Mouse (Mus musculus) forebrain, embryonic 16.5 days (tissue): ENCODE measurements around the gene Med20. TPM values are rescaled to one million over a fixed set of nuclear protein-coding genes. Genes with fewer than 3 reads are reported as not detected.
A peak's percentile ranks its signal among the peaks of the same experiment; 100 is the strongest.

Source experiments
- ATAC-seq: fragments of 200-750 bp; cut with Nextera tagmentation; 2 replicates; pipeline ENCODE4 v1.8.0; 2017; ENCODE audit warnings: mild to moderate bottlenecking, moderate library complexity
- H3K27ac ChIP-seq: fragments of 300-500 bp; sonication (generic); 2 replicates; pipeline ENCODE4 v1.5.1; 2014; ENCODE audit warnings: low read length, control low read depth
- H3K27me3 ChIP-seq: fragments of 300-500 bp; sonication (generic); replicated peaks from 2 replicates; pipeline ENCODE4 v1.6.1; 2014; ENCODE audit warnings: low read length; ENCODE audit not compliant: control insufficient read depth, insufficient read depth
- H3K36me3 ChIP-seq: fragments of 300-500 bp; sonication (generic); 2 replicates; pipeline ENCODE4 v1.6.1; 2014; ENCODE audit not compliant: control insufficient read depth, insufficient read depth
- H3K4me1 ChIP-seq: fragments of 300-500 bp; sonication (generic); replicated peaks from 2 replicates; pipeline ENCODE4 v1.6.1; 2014; ENCODE audit warnings: low read length; ENCODE audit not compliant: control insufficient read depth, insufficient read depth
- H3K4me2 ChIP-seq: fragments of 300-500 bp; sonication (generic); 2 replicates; pipeline ENCODE4 v1.6.1; 2014; ENCODE audit warnings: mild to moderate bottlenecking, low read length, control low read depth
- H3K4me3 ChIP-seq: fragments of 300-500 bp; sonication (generic); replicated peaks from 2 replicates; pipeline ENCODE4 v1.5.1; 2014; ENCODE audit warnings: mild to moderate bottlenecking, low read length, control low read depth
- H3K9ac ChIP-seq: fragments of 300-500 bp; sonication (generic); replicated peaks from 2 replicates; pipeline ENCODE4 v1.6.1; 2014; ENCODE audit warnings: low read depth, low read length, control low read depth
- H3K9me3 ChIP-seq: fragments of 300-500 bp; sonication (generic); 2 replicates; pipeline ENCODE4 v1.6.1; 2016; ENCODE audit warnings: low read length; ENCODE audit not compliant: control insufficient read depth
- WGBS: fragments of 180-500 bp; shearing (Covaris S2); extraction: QIAGEN DNeasy Blood & Tissue Kit; methylation state at CpG from one replicate; pipeline ENCODE4 v1.1.7; 2014; 5-methylcytosine and 5-hydroxymethylcytosine counted together
- polyA plus RNA-seq: library from polyadenylated mRNA; unstranded; fragments of >200 nt; fragmentation: Nextera tagmentation; extraction: Ambion mirVana; gene quantifications from 2 replicates; pipeline ENCODE4 v1.2.1, GENCODE M21; 2015

Gene Med20
- polyA plus RNA-seq, 1 experiment from 2014 or later, result 51.6 TPM

DNA sequence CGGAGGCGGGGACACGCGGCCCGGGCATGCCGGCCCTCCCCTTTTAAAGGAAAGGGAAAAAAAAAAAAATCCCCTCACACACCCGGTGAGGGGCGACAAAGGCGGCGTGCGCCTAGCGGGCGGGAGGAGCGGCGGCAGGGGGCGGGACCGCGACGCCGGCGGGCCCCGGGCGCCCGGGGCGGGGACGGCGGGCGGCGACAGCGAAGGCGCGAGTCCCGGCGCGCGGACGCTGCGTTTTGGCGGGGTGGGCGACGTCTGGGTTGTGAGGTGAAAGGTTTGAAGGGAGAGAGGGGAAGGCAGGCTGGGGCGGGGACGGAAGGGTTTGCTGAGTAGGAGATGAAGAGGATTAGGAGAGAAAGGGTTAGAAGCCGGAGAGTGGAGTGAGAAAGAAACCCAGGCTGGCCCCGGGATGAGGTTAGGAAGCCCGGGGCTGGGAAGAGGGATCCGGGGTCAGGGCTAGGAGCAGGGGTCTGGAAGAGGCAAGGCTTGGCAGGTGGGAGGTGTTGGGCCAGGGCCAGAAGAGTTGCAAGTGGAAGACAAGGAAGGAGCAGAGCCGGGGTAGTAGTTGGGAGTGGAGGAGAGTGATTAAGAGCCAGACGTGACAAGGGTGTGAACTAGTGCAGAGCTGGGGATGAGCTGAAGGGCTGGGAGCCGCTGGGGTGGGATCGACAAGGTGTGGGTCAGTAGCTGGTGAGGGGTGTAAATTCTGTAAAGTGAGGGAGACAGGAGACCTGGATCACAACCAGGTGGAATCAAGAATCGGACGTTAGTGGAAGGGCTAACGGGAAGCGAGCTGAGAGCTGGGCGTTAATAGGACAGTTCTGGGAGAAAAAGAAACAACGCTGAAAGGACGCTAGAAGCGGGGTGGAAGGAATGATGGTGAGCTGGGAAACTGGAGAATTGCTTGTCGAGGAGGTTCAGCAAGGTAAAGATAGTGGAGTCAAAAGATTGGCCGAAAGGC, 18.6 kb downstream of the Med20 start:
- H3K36me3 ChIP-seq, result peaks cover 2% of the 10 kb centered on the region; the same call in 1 of the 2 replicates

DNA sequence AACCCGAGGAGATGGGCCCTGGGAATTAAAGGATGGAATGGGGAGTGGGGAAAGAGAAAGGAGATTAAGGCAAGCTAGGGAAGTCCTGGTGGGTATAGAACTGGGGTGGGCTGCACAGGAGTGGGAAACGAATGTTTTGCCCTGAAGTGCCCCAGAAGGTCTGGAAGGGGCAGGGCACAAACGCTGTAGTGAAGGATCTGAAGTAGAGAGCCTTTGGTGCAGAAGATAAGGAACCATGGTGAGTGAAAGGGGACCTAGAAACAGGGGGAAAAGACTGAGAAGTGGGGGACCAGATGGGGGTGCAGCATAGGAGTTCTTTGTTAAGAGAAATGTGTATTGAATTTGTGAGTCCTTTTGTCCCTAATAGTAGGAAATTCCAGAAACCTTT, 19.3 kb downstream of the Med20 start, which contains the start of gene Usp49:
Gene Usp49, plus strand, starts transcription at position 13 of the 388 bp plus-strand sequence.
- H3K9me3 ChIP-seq, result no peaks in the 10 kb centered on the region
- H3K9ac ChIP-seq, result peak within 1 kb of the TSS; percentile 90
- peak within 1 kb of the TSS; percentile 92 for H3K4me2 ChIP-seq
- 0% methylated on average over 3 of the region's 3 CpGs for WGBS
- no peak for ATAC-seq
- peaks cover 36% of the 10 kb centered on the region for H3K4me1 ChIP-seq
- H3K36me3 ChIP-seq, result peaks cover 5% of the 10 kb centered on the region; the same call in 1 of the 2 replicates
- H3K4me3 ChIP-seq, result peak within 1 kb of the TSS; percentile 87
- peak within 1 kb of the TSS; percentile 97 for H3K27ac ChIP-seq
- H3K27me3 ChIP-seq, result no peaks in the 10 kb centered on the region

More for the DNA sequence above, 18.6 kb downstream of the Med20 start:
- H3K27me3 ChIP-seq, result no peaks in the 10 kb centered on the region
- peak overlapping the region; percentile 92 for H3K4me2 ChIP-seq
- WGBS, result 1% methylated on average over 61 of the region's 61 CpGs
- H3K4me1 ChIP-seq, result peaks cover 36% of the 10 kb centered on the region
- peak overlapping the region; percentile 87 for H3K4me3 ChIP-seq
- peak overlapping the region; percentile 97 for H3K27ac ChIP-seq
- ATAC-seq, result peak; percentile 70
- no peaks in the 10 kb centered on the region for H3K9me3 ChIP-seq
- peak overlapping the region; percentile 90 for H3K9ac ChIP-seq

- Histone ChIP-seq H3K9me3 (no peaks in the 10 kb centered on the region), H3K36me3 (0 out of 2 replicates have a peak, but pooled peaks cover 3% of the 10 kb centered on the region), H3K4me2 (peak overlapping the region; percentile 18), H3K4me3 (0 out of 2 replicates have a peak overlapping the region, but pooled peaks have one; percentile 3), H3K9ac (no peak overlapping the region), H3K27me3 (no peaks in the 10 kb centered on the region), H3K27ac (no peak overlapping the region), H3K4me1 (peaks cover 36% of the 10 kb centered on the region)
- 69% methylated on average over 4 of the region's 4 CpGs for WGBS
- ATAC-seq, result no peak
Observed at GRCm38 (mm10) chr17:47632181-47632840, 20.9 kb downstream of the Med20 start.

DNA sequence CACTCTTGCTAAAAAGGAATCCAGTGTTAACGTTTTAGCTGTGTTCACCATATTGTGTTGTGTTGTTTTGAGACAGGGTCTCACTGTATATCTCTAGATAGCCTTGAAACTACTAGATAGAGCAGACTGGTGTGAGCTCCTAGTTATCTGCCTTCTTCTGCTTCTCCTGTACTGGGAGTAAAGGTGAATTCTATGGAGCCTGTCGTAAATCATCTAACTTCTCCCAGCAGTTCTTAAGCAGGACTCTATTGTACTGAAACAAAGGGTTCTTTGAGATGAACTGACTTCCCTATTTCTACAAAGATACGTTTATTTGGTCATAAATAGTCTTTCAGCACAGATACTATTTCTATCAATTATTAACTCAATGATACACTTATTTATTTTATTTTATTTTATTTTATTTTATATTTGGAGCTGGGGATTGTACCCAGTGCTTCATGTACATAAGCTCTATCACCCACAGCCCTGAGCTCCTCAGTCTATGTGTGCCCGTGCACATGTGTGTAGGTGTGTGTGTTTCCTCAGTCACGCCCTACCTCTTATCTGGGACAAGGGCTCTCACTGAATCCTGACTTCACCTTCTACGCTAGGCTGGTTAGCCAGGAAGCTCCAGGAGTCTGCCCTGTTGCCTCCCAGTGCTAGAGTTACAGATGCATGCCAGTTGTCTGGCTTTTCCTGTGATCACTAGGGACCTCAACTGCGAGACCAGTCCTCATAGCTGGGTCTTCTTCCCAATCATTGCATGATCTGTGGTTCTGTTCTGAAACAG, 22.8 kb downstream of the Med20 start:
- 81% methylated on average over 7 of the region's 7 CpGs for WGBS
- no peak overlapping the region for H3K4me3 ChIP-seq

DNA sequence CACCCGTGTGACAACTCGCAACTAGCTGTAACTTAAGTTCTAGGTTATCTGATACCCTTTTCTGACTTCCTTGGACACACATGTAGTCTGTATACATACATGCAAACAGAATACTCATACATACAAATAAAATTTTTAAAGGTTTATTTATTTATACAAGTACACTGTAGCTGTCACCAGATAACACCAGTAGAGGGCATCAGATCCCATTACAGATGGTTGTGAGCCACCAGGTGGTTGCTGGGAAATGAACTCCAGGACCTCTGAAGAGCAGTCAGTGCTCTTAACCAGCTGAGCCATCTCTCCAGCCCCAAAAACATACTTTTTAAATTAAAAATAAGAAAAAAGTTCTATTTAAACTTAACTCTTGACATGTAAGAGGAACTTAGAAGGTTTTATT, 31.6 kb downstream of the Med20 start:
- Histone ChIP-seq H3K9ac (no peak overlapping the region), H3K36me3 (no peaks in the 10 kb centered on the region), H3K4me3 (no peak overlapping the region), H3K4me1 (no peaks in the 10 kb centered on the region), H3K4me2 (no peak overlapping the region), H3K9me3 (no peaks in the 10 kb centered on the region), H3K27me3 (no peaks in the 10 kb centered on the region), H3K27ac (no peak overlapping the region)
- WGBS, result 94% methylated on average over 2 of the region's 2 CpGs
- no peak for ATAC-seq

More for the DNA sequence above, 22.8 kb downstream of the Med20 start:
- H3K4me1 ChIP-seq, result peaks cover 28% of the 10 kb centered on the region
- 0 out of 2 replicates have a peak, but pooled peaks cover 3% of the 10 kb centered on the region for H3K36me3 ChIP-seq
- no peak overlapping the region for H3K9ac ChIP-seq
- no peaks in the 10 kb centered on the region for H3K27me3 ChIP-seq
- H3K27ac ChIP-seq, result no peak overlapping the region
- no peak overlapping the region for H3K4me2 ChIP-seq
- H3K9me3 ChIP-seq, result no peaks in the 10 kb centered on the region
- ATAC-seq, result no peak

DNA sequence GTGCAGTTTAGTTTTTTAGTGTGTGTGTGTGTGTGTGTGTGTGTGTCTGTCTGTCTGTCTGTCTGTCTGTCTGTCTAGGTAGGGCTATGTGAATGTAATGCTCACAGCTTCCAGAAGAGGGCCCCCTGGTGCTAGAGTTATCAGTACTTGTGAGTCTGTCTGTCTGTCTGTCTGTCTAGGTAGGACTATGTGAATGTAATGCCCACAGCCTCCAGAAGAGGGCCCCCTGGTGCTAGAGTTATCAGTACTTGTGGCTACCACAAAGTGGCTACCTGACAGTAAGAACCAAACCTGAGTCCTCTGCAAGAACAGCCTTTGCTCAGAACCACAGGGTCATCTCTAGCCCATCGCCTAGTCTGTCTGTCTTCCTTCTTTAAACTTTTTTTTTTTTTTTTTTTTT, 35.3 kb downstream of the Med20 start:
- Histone ChIP-seq H3K9ac (no peak overlapping the region), H3K4me1 (no peaks in the 10 kb centered on the region), H3K27ac (no peak overlapping the region), H3K36me3 (peaks cover 6% of the 10 kb centered on the region), H3K4me3 (no peak overlapping the region), H3K27me3 (no peaks in the 10 kb centered on the region), H3K4me2 (no peak overlapping the region), H3K9me3 (no peaks in the 10 kb centered on the region)
- WGBS, result 71% methylated on average over 1 of the region's 1 CpGs
- ATAC-seq, result no peak

GRCm38 (mm10) chr17:47648966-47649365, 37.6 kb downstream of the Med20 start:
- H3K27ac ChIP-seq, result no peak overlapping the region
- H3K4me3 ChIP-seq, result no peak overlapping the region
- H3K9ac ChIP-seq, result no peak overlapping the region
- no peaks in the 10 kb centered on the region for H3K4me1 ChIP-seq
- no peak overlapping the region for H3K4me2 ChIP-seq
- no peaks in the 10 kb centered on the region for H3K9me3 ChIP-seq
- WGBS, result 21% methylated on average over 4 of the region's 4 CpGs
- ATAC-seq, result no peak
- peaks cover 6% of the 10 kb centered on the region for H3K36me3 ChIP-seq
- H3K27me3 ChIP-seq, result no peaks in the 10 kb centered on the region

GRCm38 (mm10) chr17:47651953-47652352, 40.6 kb downstream of the Med20 start:
- no peak overlapping the region for H3K4me3 ChIP-seq

More at GRCm38 (mm10) chr17:47651953-47652352, 40.6 kb downstream of the Med20 start:
- WGBS, result 79% methylated on average over 2 of the region's 2 CpGs
- Histone ChIP-seq H3K27me3 (no peaks in the 10 kb centered on the region), H3K4me2 (no peak overlapping the region), H3K4me1 (no peaks in the 10 kb centered on the region), H3K9ac (no peak overlapping the region), H3K36me3 (peaks cover 6% of the 10 kb centered on the region), H3K9me3 (no peaks in the 10 kb centered on the region), H3K27ac (no peak overlapping the region)
- no peak for ATAC-seq
